Mouse (Mus musculus) cerebellum, postnatal 14 days (tissue): ENCODE data around the gene Rcsd1.
"Not testable (repeated sequence)": the region's sequence is repeated elsewhere in the genome, so short reads cannot be mapped to it uniquely, and the experiment has no call there.

ENCODE experiments used
- DNase-seq, 2 experiments: peaks; one replicate each; pipeline ENCODE4 v3.0.0; 2021; ENCODE audit warnings: mixed read lengths in 2 of 2

The Rcsd1 gene

DNA sequence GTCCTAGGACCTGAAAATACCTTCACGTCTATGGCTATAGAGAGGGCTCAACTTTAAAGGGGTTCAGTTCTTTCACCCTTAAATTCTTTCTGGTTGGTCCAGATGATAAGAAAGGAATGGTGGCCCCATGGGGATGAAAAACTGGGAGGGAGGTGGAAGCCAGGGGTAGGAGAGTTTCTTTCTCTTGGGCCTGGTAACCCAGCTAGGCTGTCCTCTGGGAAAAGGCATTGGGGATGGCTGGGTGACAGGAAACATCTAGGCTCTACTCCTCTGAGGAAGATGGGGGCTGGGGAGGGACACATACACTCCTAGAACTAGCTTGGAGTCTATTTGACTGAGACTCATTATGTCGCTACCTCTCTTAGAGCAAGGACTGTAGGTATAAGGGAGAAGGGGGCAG, 21.7 kb downstream of the Rcsd1 start:
- no peak for DNase-seq

DNA sequence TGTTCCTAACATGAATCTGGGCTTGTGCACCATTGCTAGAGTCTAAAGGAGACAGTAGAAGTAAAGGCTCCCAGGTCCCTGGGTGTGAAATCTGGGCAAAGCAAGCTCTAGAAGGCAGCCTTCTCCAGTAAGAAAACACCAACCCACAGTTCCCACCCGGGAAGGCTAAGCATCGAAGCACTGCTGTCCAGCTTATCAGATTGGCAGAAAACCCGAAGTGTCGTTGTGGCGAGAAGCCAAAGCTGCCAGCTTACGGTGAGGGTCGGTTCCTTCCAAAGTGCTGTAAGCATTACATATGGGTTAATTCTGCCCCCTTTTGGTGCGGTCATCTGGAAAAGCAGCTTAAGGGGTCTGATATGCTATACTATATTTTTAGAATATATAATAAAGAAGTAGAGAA, 22.6 kb downstream of the Rcsd1 start:
- peak in 1 of 2 experiments; percentile 36 for DNase-seq

DNA sequence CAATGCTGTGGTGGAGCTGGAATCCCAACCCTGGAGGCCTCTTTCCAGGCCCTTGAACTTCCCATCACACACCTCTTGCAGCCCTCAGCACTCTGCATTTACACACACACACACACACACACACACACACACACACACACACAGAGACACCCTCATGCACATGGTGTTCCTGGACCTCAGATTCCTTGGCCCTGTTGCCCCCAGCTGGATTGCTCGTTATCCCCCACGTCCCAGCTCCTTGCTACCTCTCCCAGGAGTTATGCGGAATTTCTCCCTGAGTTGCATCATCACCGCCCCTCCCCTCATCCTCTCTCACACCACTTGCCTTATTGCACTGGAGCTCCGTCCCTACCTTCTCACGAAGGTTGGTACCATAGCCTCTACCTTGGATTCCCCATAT, 23.2 kb downstream of the Rcsd1 start:
- no peak for DNase-seq

DNA sequence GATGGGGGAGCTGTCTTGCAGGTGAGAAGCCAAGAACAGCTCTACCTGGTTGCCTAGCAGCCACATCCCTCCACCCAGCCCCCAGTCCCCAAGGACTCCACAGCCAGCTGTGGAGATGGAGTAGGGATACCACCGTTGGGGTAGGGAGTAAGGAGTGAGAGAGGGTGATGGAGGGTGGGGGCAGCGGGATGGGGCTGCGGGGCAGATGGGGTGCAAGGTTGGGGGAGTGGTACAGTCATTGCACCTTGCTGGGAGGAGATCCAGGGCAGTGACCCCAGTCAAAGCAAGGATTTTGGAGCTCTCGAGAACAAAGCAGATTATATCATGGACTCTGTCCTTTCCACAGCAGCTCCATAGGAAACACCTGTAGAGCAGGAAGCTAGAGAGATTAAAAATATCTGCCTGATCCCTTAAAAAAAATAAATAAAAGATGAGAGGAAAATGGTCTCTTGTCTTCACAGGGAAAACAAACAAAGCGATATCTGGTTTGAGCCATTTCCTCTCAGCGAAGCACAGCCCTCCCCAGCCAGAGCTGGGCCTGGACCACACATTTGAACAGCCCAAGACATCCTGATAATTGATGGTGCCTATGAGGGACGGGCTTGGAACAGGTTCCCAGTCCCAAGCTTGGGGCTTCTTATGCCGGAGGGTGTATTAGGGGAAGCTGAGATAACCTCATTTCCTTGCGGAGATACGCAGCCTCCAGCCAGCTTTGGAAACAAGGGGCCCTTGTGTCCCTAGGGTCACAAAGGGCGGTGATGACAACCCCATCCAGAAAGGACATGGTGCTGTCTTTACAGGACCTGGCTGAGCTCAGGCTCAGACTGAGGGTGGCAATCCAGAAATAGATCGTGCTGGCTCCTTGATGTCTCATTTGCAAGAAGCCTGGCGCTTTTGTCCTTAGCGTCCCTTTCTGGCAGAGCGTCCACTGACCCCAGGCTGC, 25.0 kb downstream of the Rcsd1 start:
- DNase-seq, result no peak

DNA sequence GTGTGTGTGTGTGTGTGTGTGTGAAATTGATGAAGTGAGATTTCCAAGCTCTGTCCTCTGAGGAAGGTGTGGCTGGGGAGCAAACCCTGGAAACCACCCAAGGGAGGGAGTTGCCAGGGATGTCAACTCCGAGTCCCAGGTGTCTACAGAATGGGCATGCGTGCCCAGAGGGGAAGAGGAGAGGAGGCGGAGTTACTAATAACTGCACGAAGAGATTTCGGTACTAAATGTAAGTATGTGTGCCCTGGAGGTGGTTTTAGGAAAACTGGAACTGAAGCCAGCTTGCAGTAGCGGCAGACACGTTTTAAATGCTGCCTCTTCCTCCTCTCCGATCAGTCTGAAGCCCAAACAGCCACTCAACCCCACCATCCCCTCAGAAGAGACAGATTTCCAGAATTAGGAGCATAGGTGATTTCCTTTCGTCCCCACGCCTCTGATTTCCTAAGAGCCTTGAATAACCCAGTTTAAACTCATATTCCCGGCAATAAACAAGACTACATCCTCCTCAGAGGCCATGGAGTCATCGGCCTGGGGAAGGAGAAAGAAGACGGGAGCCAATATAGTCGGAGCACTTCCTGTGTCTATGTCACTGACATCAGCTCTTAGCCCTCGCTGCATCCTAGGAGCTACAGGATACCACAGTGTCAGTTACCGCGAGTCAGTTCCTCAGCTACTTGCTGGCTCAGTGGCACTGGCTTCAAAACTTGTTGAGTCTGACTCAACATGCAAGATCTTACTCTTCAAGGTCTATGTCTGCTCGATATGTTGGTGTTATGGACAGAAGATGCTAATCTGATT, 27.3 kb downstream of the Rcsd1 start:
- no peak for DNase-seq

GRCm38 (mm10) chr1:165681045-165681794, 28.3 kb downstream of the Rcsd1 start:
- DNase-seq, result no peak

- not testable (repeated sequence) for DNase-seq
These were observed 29.5 kb downstream of the Rcsd1 start for GRCm38 (mm10) chr1:165680086-165680485.

- no peak for DNase-seq
These were observed 29.9 kb downstream of the Rcsd1 start for GRCm38 (mm10) chr1:165679618-165679997.

DNA sequence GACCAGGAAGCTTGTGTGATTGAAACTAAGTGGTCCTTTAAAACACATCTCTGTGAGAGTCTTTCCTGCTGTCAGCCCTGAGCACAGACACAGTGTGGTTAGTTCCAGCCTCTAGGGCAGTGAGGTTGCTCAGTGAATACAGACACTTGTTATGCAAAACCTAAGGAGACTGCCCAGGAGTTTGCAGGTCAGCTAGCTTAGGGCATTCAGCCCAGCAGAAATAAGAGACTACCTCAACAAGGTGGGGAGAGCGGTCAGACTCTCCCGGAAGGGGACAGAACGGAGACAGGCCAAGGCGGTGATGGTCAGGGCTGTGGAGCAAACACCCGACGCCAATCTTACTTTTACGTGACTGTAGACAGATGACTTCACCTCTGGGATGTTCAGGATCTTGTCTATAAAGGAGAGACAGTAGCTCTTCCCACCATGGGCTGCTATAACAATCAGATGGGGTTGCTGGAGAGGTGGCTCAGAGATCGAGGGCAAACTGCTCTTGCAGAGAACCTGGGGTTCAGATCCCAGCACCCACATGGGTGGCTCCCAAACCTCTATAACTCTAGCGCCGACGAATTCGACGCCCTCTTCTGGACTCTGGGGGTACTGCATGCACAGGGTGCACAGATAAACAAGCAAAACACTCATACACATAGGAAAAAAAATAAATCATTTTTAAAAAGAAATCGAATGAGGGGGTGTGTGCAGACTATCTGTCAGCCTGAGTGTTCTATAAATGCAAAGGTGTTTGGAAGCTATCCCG, 30.5 kb downstream of the Rcsd1 start:
- DNase-seq, result no peak

DNA sequence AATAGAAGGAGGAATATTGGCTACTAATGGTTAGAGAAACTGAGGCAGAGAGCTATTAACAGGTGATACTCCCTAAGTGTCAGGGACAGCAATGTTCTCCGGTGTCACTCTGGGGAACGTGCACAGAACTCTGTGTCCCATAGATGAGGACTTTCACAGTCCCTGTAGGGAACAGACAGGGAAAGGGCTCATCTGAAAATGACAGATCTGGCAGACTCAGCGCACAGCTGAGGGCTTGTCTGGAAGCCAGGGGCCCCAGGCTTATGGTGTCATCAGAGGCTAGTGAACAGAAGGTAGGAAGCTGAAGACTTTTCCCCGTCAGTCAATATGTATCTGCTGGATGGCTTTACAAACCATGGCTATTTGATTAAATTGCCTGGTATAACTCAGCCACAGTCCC, 32.0 kb downstream of the Rcsd1 start:
- DNase-seq, result peak; percentile 41 to 52

- DNase-seq, result no peak
These were observed 32.6 kb downstream of the Rcsd1 start for GRCm38 (mm10) chr1:165676993-165677392.

- no peak for DNase-seq
These were observed 34.4 kb downstream of the Rcsd1 start for GRCm38 (mm10) chr1:165675167-165675566.

DNA sequence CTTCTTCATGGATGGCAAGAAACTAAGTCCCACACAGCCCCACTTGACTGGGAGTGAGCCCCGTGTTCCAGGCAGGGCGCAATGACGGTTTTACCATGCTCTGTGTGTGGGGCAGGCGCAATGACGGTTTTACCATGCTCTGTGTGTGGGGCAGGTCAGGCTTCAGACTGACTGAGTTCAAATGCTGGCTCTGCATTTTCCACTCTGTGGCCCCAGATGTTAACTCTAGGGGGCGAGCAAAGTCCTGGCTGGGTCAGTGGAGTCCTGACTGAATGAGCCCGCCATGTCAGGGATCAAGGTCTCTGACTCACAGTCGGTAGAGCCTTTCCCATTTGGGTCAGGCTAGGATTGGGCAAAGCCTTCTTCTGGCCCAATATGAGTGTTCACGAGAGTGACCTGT, 37.2 kb downstream of the Rcsd1 start:
- DNase-seq, result no peak

- DNase-seq, result no peak
These were observed 39.5 kb downstream of the Rcsd1 start for GRCm38 (mm10) chr1:165670056-165670455.

DNA sequence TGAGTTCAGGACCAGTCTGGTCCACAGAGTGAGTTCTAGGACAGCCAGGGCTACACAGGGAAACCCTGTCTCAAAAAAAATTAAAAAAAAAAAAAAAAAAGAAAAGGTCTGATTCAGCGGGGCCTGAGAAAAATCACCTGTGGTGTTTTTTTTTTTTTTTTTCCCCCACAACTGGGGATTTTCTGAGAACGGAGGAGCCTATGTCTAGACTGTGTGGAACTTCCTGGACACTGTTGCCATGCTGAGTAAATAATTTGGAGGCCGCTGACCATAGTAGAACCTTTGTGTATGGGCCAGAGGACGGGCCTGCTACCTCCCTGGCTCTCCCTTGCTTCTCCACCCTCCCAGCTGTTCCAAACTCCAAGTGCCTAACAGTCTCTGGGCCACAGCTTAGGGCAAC, 40.7 kb downstream of the Rcsd1 start:
- DNase-seq, result no peak

GRCm38 (mm10) chr1:165667380-165667779, 42.2 kb downstream of the Rcsd1 start:
- no peak for DNase-seq

DNA sequence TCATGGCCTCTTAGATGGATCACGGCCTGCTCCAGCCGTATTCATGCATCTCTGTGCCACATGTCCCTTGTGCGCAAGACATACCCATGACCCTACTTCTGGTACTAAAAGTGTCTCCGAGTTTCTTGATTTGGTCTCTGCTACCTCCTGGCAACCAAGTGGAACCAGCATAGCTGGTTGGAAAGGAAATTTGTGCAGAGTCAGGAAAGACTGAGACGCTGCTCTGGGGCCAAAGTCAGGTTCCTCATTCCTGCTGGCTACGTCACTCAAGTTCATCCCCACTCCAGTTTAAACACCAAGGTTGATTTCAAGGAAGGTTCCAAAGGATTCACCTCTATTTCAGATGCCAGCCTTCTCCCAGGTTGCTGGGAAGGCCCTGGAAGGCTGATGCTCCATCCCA, 42.6 kb downstream of the Rcsd1 start:
- DNase-seq, result no peak

GRCm38 (mm10) chr1:165665758-165666157, 43.8 kb downstream of the Rcsd1 start:
- no peak for DNase-seq

GRCm38 (mm10) chr1:165663277-165663676, 46.3 kb downstream of the Rcsd1 start:
- peak in 1 of 2 experiments; percentile 30 for DNase-seq

DNA sequence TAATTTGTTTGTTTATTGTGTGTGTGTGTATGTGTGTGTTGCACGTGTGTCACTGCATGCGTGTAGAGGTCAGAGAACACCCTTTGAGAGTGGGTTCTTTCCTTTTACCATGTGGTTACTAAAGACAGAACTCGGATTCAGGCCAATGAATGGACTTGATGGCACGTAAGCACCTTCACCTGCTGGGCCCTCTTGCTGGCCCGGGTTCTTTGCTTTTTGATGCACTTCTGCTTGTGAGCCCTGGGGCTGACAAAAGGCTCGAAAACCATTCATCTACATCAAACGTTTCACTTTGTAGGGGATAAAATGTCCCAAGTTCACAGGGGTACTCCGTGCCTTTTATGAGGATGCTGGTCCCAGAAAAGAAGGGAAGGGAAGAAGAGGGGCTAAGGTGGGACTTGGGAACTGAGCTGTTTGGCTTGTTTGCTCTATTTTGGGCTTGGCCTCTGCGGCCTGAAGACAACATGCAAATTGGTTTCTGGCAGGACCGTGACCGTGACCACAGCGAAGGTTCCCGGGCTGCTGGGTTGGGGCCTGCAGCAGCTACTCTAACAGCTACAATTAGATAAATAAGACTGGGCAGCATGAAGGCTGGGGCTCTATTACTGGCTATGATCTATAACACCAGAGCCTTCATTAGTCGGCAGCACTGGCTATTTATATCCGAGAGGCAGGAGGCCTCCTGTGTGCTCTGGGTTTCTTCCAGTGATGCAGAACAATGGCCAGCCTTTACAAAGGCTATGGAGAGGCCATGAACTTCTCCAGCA, 46.9 kb downstream of the Rcsd1 start:
- DNase-seq, result peak in 1 of 2 experiments; percentile 34

GRCm38 (mm10) chr1:165661725-165662124, 47.8 kb downstream of the Rcsd1 start:
- no peak for DNase-seq

GRCm38 (mm10) chr1:165661191-165661590, 48.4 kb downstream of the Rcsd1 start:
- DNase-seq, result no peak
